Mouse (Mus musculus): ENCODE measurements at regions not wholly inside any gene's neighbourhood (a gene's known extent, or its start where the extent isn't known, plus 50 kb on each side); places are given as distances from the start of the nearest gene placed in this dataset.

DNA sequence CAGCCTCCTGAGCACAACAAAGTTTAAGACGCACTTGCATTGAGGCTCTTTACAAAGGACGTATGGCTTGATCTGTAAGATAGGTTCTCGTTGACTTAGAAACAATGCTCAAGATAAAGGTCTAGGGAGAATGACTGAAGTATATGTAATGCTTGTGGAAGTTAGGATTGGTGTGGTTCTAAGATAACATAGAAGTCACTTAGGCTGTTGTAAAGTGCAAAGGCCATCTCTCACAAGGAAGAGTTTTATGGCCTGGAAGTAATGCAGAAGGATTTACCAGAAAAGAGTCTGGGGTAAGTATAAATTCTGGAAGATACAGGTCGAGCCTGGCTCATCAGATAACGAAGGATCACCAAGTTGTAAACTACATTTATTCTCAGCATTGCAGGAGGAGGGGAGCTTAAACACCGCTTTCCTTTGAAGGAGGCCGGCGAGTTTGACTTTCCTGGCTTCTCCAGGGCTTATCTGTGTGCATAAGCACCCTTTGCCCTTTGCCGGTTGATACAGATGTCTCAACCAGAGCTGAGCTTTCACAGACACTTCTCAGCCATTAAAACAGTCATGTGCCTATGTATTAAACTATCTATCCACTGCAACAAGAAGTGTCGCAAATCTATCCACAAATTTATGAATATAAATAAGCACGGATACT, 84.8 kb upstream of the Man1a start:
- no peak for ATAC-seq (ENCODE audit: insufficient number of reproducible peaks, insufficient read depth, low FRiP score, low read depth)

GRCm38 (mm10) chr10:54153928-54154327, 77.5 kb upstream of the Man1a start:
- Histone ChIP-seq H3K9me3 (ENCODE audit: control insufficient read depth, low read depth, low read length) (no peaks in the 10 kb centered on the region), H3K27me3 (ENCODE audit: control insufficient read depth, insufficient read depth, low read length) (no peaks in the 10 kb centered on the region), H3K9ac (replicated peaks; ENCODE audit: low read depth, low read length) (no peak overlapping the region), H3K4me3 (ENCODE audit: low read depth, low read length) (no peak overlapping the region), H3K27ac (ENCODE audit: low read length) (no peak overlapping the region), H3K4me1 (ENCODE audit: control insufficient read depth, insufficient read depth, low read length) (no peaks in the 10 kb centered on the region), H3K36me3 (ENCODE audit: control insufficient read depth, insufficient read depth, low read length) (no peaks in the 10 kb centered on the region), H3K4me2 (replicated peaks; ENCODE audit: low read depth, low read length) (no peak overlapping the region)
- no peak for ATAC-seq (ENCODE audit: insufficient number of reproducible peaks, insufficient read depth, low FRiP score, low read depth)
- 86% methylated on average over 1 of the region's 1 CpGs for WGBS

More for the DNA sequence above, 84.8 kb upstream of the Man1a start:
- Histone ChIP-seq H3K4me1 (ENCODE audit: control insufficient read depth, insufficient read depth, low read length) (no peaks in the 10 kb centered on the region), H3K27ac (ENCODE audit: low read length) (no peak overlapping the region), H3K9ac (replicated peaks; ENCODE audit: low read depth, low read length) (no peak overlapping the region), H3K9me3 (ENCODE audit: control insufficient read depth, low read depth, low read length) (no peaks in the 10 kb centered on the region), H3K27me3 (ENCODE audit: control insufficient read depth, insufficient read depth, low read length) (no peaks in the 10 kb centered on the region), H3K4me3 (ENCODE audit: low read depth, low read length) (no peak overlapping the region), H3K4me2 (replicated peaks; ENCODE audit: low read depth, low read length) (no peak overlapping the region), H3K36me3 (ENCODE audit: control insufficient read depth, insufficient read depth, low read length) (no peaks in the 10 kb centered on the region)
- 41% methylated on average over 11 of the region's 11 CpGs for WGBS

DNA sequence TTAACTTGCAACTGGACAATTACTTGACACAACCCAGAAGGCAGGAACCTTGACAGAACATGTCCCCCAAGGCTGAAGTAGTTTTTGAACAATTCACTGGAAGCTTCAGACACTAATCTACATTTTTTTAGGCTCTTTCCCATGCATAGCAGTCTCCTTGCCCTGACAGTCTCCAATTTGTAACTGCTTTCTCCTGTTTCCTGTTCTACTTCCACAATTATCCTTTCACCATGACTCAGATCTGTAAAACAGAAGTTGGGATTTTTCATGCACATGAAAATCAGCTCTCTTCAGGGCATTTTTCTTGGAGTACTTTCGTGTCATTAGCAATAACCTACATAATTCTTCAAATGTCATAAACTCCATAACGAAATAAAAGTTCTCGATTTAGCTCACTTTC, 56.2 kb upstream of the Man1a start:
- no peaks in the 10 kb centered on the region for H3K27me3 ChIP-seq (ENCODE audit: control insufficient read depth, insufficient read depth, low read length)
- H3K36me3 ChIP-seq (ENCODE audit: control insufficient read depth, insufficient read depth, low read length) = no peaks in the 10 kb centered on the region
- H3K4me2 ChIP-seq (replicated peaks; ENCODE audit: low read depth, low read length) = no peak overlapping the region
- no peak overlapping the region for H3K4me3 ChIP-seq (ENCODE audit: low read depth, low read length)
- no peak for ATAC-seq (ENCODE audit: insufficient number of reproducible peaks, insufficient read depth, low FRiP score, low read depth)
- no peak overlapping the region for H3K27ac ChIP-seq (ENCODE audit: low read length)
- no peaks in the 10 kb centered on the region for H3K4me1 ChIP-seq (ENCODE audit: control insufficient read depth, insufficient read depth, low read length)
- WGBS = 66% methylated on average over 3 of the region's 3 CpGs
- no peaks in the 10 kb centered on the region for H3K9me3 ChIP-seq (ENCODE audit: control insufficient read depth, low read depth, low read length)
- no peak overlapping the region for H3K9ac ChIP-seq (replicated peaks; ENCODE audit: low read depth, low read length)

Measured in stomach, embryonic 14.5 days (tissue).